Mouse (Mus musculus): ENCODE data around the gene Tnfrsf1b. TPM values are rescaled to one million over a fixed set of nuclear protein-coding genes. Genes with fewer than 3 reads are reported as not detected.

Gene Tnfrsf1b
- polyA plus RNA-seq, 1 experiment, result 9.7 TPM

DNA sequence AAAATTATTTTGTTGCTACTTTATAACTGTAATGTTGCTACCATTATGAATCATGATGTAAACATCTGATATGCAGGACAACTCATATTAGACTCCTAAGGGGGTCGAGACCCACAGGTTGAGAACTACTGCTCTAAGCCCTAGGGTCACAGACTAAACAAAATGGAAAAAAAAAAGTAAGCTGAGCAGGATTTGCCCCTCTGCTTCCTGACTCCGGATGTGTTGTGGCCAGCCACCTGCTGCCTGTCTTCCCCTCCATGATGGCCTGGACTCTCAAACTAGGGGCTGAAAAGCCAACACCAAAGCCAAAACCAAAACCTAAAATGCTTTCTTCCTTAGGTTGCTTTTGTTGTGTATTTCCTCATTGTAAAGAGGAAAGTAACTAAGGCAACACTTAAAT, 35.6 kb downstream of the Tnfrsf1b start:
- TF ChIP-seq FLI1 (IDR thresholded peaks at IDR 0.05; ENCODE audit: low read length), result no peak
- TF ChIP-seq GATA1 (IDR thresholded peaks at IDR 0.05; ENCODE audit: borderline replicate concordance, low read length), result no peak
- no peaks in the 10 kb centered on the region for H3K9me3 ChIP-seq
- peaks cover 2% of the 10 kb centered on the region for H3K27me3 ChIP-seq (replicated peaks)
- peak overlapping the region; percentile 4 for H3K4me3 ChIP-seq (replicated peaks)
- peaks cover 21% of the 10 kb centered on the region for H3K36me3 ChIP-seq (replicated peaks; ENCODE audit: low read length)
- peaks cover 45% of the 10 kb centered on the region for H3K4me1 ChIP-seq

DNA sequence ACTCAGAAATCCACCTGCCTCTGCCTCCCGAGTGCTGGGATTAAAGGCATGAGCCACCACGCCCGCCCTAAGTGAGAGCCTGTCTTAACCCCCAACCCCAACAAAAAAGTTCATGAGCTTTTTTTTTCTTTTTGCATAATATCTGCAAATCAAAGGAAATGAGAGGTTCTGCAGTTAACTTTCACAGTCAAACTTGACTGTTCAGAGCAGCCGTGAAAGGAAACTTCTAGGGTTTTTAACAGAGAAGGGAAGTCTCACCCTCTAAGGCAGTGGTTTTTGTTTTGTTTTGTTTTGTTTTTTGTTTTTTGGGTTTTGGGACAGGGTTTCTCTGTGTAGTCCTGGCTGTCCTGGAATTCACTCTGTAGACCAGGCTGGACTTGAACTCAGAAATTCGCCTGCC, 36.1 kb downstream of the Tnfrsf1b start:
- peaks cover 16% of the 10 kb centered on the region for H3K36me3 ChIP-seq (replicated peaks; ENCODE audit: low read length)
- peaks cover 40% of the 10 kb centered on the region for H3K4me1 ChIP-seq
- H3K27me3 ChIP-seq (replicated peaks), result peaks cover 2% of the 10 kb centered on the region
- no peak overlapping the region for H3K4me3 ChIP-seq (replicated peaks)
- H3K9me3 ChIP-seq, result no peaks in the 10 kb centered on the region
- no peak for TF ChIP-seq FLI1 (IDR thresholded peaks at IDR 0.05; ENCODE audit: low read length)
- TF ChIP-seq GATA1 (IDR thresholded peaks at IDR 0.05; ENCODE audit: borderline replicate concordance, low read length), result no peak

DNA sequence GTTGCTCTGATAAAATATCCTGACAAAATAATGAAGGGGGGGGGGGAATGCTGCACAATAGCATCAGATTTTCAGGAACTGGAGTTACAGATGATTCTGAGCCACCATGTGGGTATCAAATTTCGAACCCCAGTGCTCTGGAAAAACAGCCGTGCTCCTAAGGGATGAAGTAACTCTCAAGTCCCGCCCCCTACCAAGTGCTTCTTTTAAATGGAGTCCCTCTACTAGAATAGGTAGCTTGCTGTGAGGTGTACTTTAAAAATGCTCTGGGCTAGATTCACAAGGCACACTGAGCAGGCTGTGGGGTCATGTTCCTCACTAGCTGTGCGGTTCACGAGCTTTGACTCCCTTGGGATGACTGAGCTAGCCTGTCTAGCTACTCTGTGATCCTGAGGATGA, 37.0 kb downstream of the Tnfrsf1b start:
- peaks cover 8% of the 10 kb centered on the region for H3K36me3 ChIP-seq (replicated peaks; ENCODE audit: low read length)
- no peak overlapping the region for H3K4me3 ChIP-seq (replicated peaks)
- H3K27me3 ChIP-seq (replicated peaks), result peaks cover 2% of the 10 kb centered on the region
- H3K9me3 ChIP-seq, result no peaks in the 10 kb centered on the region
- TF ChIP-seq FLI1 (IDR thresholded peaks at IDR 0.05; ENCODE audit: low read length) (no peak), GATA1 (IDR thresholded peaks at IDR 0.05; ENCODE audit: borderline replicate concordance, low read length) (no peak)
- peaks cover 34% of the 10 kb centered on the region for H3K4me1 ChIP-seq

DNA sequence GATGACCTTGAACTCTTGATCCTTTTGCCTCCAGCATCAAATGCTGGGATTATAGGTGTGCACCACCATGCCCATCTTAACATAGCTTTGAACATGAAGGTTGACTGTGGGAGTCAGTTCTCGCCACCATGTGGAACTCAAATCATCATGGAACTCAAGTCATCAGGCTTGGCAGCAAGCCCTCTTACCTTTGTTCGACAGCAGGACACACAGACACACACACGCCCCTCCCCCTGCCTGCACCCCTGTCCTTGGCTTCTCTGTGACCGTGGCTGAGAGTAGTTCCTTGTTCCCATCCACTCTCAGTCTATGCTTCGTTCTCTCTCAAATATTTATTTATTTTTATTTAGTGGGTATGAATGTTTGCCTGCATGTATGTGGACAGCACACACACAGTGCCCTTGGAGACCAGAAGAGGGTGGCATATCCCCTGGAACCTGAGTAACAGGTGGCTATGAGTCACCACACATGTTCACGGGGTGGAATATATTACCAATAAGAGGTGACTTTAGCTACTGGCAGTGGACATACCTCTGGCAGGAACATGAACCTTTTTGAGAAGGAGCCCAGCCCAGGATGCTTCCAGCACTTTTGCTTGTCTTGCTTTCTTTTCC, 37.5 kb downstream of the Tnfrsf1b start:
- peaks cover 2% of the 10 kb centered on the region for H3K27me3 ChIP-seq (replicated peaks)
- no peaks in the 10 kb centered on the region for H3K9me3 ChIP-seq
- peaks cover 29% of the 10 kb centered on the region for H3K4me1 ChIP-seq
- no peak overlapping the region for H3K4me3 ChIP-seq (replicated peaks)
- TF ChIP-seq FLI1 (IDR thresholded peaks at IDR 0.05; ENCODE audit: low read length) (no peak), GATA1 (IDR thresholded peaks at IDR 0.05; ENCODE audit: borderline replicate concordance, low read length) (no peak)
- H3K36me3 ChIP-seq (replicated peaks; ENCODE audit: low read length), result peaks cover 3% of the 10 kb centered on the region

DNA sequence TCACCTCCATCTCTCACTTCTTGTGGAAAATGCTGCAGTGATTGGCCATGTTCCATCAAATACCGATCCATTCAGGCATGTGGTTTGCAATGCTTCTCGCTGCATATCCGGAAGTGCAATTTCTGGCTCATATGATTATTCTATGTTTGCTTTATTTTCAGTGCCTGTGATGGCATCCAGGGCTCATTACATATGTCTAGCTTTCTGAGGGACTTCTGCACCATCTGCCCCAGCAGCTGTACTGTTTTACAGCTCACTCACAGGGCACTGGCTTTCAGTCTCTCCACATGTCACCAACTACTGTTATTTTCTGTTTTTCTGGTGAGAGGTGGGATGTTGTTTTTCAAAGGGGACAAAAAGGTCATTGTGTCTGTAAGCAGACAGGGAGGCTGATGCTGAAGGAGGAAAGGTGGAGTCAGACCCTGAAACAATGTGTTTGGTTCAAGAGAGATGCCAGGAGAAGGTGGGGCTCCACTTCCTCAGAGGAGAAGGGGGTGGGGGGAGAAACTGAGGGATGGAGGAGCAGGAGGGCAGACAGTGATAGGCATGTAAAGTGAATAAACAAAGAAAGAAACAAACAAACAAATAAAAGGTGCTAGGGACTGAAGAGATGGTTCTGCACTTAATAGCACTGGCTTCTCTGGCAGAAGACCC, 38.8 kb downstream of the Tnfrsf1b start:
- Histone ChIP-seq H3K4me1 (peaks cover 30% of the 10 kb centered on the region), H3K36me3 (replicated peaks; ENCODE audit: low read length) (no peaks in the 10 kb centered on the region), H3K27me3 (replicated peaks) (peaks cover 2% of the 10 kb centered on the region), H3K4me3 (replicated peaks) (no peak overlapping the region), H3K9me3 (no peaks in the 10 kb centered on the region)
- no peak for TF ChIP-seq GATA1 (IDR thresholded peaks at IDR 0.05; ENCODE audit: borderline replicate concordance, low read length)
- no peak for TF ChIP-seq FLI1 (IDR thresholded peaks at IDR 0.05; ENCODE audit: low read length)

DNA sequence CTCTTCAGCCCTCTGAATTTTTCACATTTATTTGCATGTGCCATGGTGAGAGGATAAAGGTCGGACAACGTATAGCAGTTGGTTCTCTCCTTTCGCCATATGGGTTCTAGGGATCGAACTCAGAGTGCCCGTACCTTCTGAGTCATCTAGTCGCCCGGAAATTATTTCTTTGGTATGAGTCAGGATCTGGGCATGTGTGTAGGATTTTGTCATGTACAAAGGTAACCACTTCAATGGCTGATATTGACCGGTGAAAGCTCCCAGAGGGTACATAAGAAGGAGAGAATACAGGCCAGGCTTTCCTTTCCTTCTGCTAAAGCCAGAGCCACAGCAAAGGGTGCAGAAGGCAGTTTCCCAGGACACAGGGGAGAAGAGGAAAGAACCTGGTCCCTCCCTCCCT, 41.9 kb downstream of the Tnfrsf1b start:
- H3K36me3 ChIP-seq (replicated peaks; ENCODE audit: low read length), result no peaks in the 10 kb centered on the region
- TF ChIP-seq FLI1 (IDR thresholded peaks at IDR 0.05; ENCODE audit: low read length) (no peak), GATA1 (IDR thresholded peaks at IDR 0.05; ENCODE audit: borderline replicate concordance, low read length) (no peak)
- H3K4me1 ChIP-seq, result peaks cover 41% of the 10 kb centered on the region
- H3K9me3 ChIP-seq, result no peaks in the 10 kb centered on the region
- peaks cover 2% of the 10 kb centered on the region for H3K27me3 ChIP-seq (replicated peaks)
- no peak overlapping the region for H3K4me3 ChIP-seq (replicated peaks)

DNA sequence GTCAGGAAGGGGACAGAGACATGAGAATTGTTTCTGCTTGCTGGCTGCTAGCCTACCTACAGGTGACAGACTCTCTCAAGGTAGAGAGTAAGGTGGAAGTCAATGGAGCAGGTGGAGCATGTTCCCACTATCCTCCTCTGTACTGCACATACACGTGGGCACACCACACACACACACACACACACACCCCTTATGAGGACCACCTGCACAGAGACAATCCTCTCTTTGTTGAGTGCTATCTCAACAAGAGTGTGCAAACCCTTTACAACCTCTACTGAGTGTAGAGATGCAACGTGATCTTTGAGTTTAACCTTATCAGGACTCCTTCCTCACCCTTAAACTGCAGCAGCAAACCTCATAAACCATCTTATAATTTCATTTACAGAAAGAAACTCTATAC, 43.4 kb downstream of the Tnfrsf1b start:
- Histone ChIP-seq H3K4me1 (peaks cover 44% of the 10 kb centered on the region), H3K9me3 (no peaks in the 10 kb centered on the region), H3K27me3 (replicated peaks) (peaks cover 2% of the 10 kb centered on the region), H3K36me3 (replicated peaks; ENCODE audit: low read length) (no peaks in the 10 kb centered on the region), H3K4me3 (replicated peaks) (no peak overlapping the region)
- TF ChIP-seq GATA1 (IDR thresholded peaks at IDR 0.05; ENCODE audit: borderline replicate concordance, low read length), result no peak
- no peak for TF ChIP-seq FLI1 (IDR thresholded peaks at IDR 0.05; ENCODE audit: low read length)

DNA sequence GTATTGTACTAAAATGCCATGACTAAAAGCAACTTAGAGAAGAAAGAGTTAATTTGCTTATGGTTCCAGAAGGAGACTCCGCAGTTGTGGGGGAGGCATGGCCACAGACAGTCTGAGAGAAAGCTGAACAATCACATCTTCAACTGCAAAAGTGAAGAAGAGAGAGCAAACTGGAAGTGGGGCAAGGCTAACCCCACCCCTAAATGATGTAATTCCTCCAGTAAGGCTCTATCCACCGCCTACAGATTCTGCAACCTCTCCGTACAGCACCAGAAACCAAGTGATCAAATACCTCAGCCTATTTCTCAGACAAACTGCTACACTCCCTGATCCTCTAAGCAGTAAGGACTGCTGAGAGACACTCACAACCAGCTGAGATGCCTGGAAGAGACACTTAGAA, 45.2 kb downstream of the Tnfrsf1b start:
- Histone ChIP-seq H3K27me3 (replicated peaks) (no peaks in the 10 kb centered on the region), H3K36me3 (replicated peaks; ENCODE audit: low read length) (no peaks in the 10 kb centered on the region), H3K4me3 (replicated peaks) (no peak overlapping the region), H3K9me3 (no peaks in the 10 kb centered on the region), H3K4me1 (peaks cover 52% of the 10 kb centered on the region)
- TF ChIP-seq FLI1 (IDR thresholded peaks at IDR 0.05; ENCODE audit: low read length) (no peak), GATA1 (IDR thresholded peaks at IDR 0.05; ENCODE audit: borderline replicate concordance, low read length) (no peak)

DNA sequence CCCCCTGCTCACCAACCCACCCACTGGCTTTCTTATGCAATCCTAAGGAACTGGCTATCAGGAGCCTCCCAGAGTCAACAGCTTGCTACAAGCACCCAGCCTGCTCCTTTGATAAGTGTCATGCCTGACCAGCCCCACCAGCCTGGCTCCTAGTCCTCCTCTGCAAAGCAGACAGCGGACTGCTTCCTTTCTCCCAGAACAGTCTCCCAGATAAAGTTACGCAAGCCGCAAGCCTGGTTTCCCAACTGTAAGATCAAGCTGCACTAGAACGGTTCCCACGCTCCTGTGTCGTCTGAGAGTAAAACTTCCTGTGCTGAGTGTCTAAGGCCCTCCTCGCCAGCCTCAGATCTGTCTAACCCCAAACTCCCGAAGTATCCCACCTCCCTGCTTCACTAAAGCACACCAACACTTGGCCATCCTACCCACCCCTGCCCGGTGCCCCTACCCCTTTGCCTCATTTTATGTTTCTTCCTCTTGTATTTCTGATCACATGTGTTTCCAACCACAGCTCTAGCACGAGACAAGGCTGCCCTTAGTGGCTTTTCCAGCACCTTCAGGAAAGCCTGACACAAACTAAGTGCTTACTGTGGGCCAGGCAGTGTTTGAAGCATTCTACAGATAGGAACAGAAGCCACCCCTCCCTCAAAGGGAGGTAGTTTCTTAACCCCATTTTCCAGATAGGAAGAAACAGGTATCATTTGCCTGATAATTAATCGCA, 46.5 kb downstream of the Tnfrsf1b start:
- Histone ChIP-seq H3K27me3 (replicated peaks) (no peaks in the 10 kb centered on the region), H3K36me3 (replicated peaks; ENCODE audit: low read length) (no peaks in the 10 kb centered on the region), H3K4me1 (peaks cover 60% of the 10 kb centered on the region), H3K4me3 (replicated peaks) (peak overlapping the region; percentile 82), H3K9me3 (no peaks in the 10 kb centered on the region)
- TF ChIP-seq FLI1 (IDR thresholded peaks at IDR 0.05; ENCODE audit: low read length) (no peak), GATA1 (IDR thresholded peaks at IDR 0.05; ENCODE audit: borderline replicate concordance, low read length) (0 out of 3 replicates have a peak, but pooled peaks have one; percentile 22)

DNA sequence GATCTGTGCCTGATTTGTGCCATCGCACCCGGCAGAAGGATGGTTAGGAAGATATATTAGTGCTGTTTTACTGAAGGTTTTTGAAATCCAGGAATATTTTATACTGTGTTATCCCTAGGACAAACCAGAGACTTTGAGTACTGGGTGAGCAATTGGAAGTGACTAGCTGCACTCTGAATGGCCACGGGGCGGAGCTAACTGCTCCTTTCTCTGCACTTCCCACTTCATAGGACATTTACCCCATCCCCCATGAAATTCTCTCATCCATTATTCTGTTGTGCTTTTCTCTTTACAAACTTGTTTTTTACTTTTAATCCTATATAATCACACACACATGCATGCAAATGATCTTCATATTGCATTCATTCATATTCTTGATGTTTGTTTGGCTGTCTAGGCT, 50.1 kb downstream of the Tnfrsf1b start:
- Histone ChIP-seq H3K9me3 (no peaks in the 10 kb centered on the region), H3K27me3 (replicated peaks) (no peaks in the 10 kb centered on the region), H3K4me3 (replicated peaks) (no peak overlapping the region), H3K36me3 (replicated peaks; ENCODE audit: low read length) (peaks cover 11% of the 10 kb centered on the region), H3K4me1 (peaks cover 76% of the 10 kb centered on the region)
- no peak for TF ChIP-seq FLI1 (IDR thresholded peaks at IDR 0.05; ENCODE audit: low read length)
- no peak for TF ChIP-seq GATA1 (IDR thresholded peaks at IDR 0.05; ENCODE audit: borderline replicate concordance, low read length)
